Mouse (Mus musculus) lung, postnatal 0 days (tissue): Measurements from ENCODE around the gene Ggt5. TPM values are rescaled to one million over a fixed set of nuclear protein-coding genes. Genes with fewer than 3 reads are reported as not detected.

Source experiments
- ATAC-seq: fragments of 200-750 bp; cut with Nextera tagmentation; 2 replicates; pipeline ENCODE4 v1.8.0; 2017; ENCODE audit warnings: moderate library complexity
- DNase-seq: peaks from one replicate; pipeline ENCODE4 v3.0.0-alpha.2; 2016; ENCODE audit warnings: low spot score
- H3K27ac ChIP-seq: fragments of 300-500 bp; sonication (generic); 2 replicates; pipeline ENCODE4 v1.5.1; 2014; ENCODE audit warnings: antibody characterized with exemption, mild to moderate bottlenecking, low read length, mixed read lengths
- H3K27me3 ChIP-seq: fragments of 300-500 bp; sonication (generic); replicated peaks from 2 replicates; pipeline ENCODE4 v1.6.1; 2014; ENCODE audit warnings: low read length, mixed read lengths; ENCODE audit not compliant: insufficient read depth
- H3K36me3 ChIP-seq: fragments of 300-500 bp; sonication (generic); 2 replicates; pipeline ENCODE4 v1.6.1; 2014; ENCODE audit warnings: low read length, mixed read lengths; ENCODE audit not compliant: insufficient read depth
- H3K4me1 ChIP-seq: fragments of 300-500 bp; sonication (generic); 2 replicates; pipeline ENCODE4 v1.6.1; 2014; ENCODE audit warnings: antibody characterized with exemption, low read depth, low read length, mixed read lengths; ENCODE audit not compliant: insufficient read depth
- H3K4me2 ChIP-seq: fragments of 300-500 bp; sonication (generic); replicated peaks from 2 replicates; pipeline ENCODE4 v1.6.1; 2014; ENCODE audit warnings: low read depth, mild to moderate bottlenecking, low read length, moderate library complexity, mixed read lengths
- H3K4me3 ChIP-seq: fragments of 300-500 bp; sonication (generic); 2 replicates; pipeline ENCODE4 v1.5.1; 2014; ENCODE audit warnings: low read depth, low read length
- H3K9ac ChIP-seq: fragments of 300-500 bp; sonication (generic); replicated peaks from 2 replicates; pipeline ENCODE4 v1.6.1; 2014; ENCODE audit warnings: low read depth, mild to moderate bottlenecking
- H3K9me3 ChIP-seq: fragments of 300-500 bp; sonication (generic); 2 replicates; pipeline ENCODE4 v1.6.1; 2016; ENCODE audit warnings: low read length, mixed read lengths
- CTCF ChIP-seq: IDR thresholded peaks from 2 replicates; pipeline ENCODE4 v1.5.1; 2016; ENCODE audit warnings: antibody characterized with exemption, mild to moderate bottlenecking
- EP300 ChIP-seq: IDR thresholded peaks from 2 replicates; pipeline ENCODE4 v1.6.1; 2016; ENCODE audit warnings: antibody characterized with exemption, mild to moderate bottlenecking, control low read depth
- WGBS: fragments of 180-500 bp; shearing (Covaris S2); extraction: QIAGEN DNeasy Blood & Tissue Kit; methylation state at CpG from one replicate; pipeline ENCODE4 v1.1.7; 2014; 5-methylcytosine and 5-hydroxymethylcytosine counted together
- polyA plus RNA-seq: library from polyadenylated mRNA; unstranded; fragments of >200 nt; fragmentation: Nextera tagmentation; extraction: Ambion mirVana; gene quantifications from 2 replicates; pipeline ENCODE4 v1.2.1, GENCODE M21; 2015

Gene Ggt5
- polyA plus RNA-seq, 1 experiment from 2014 or later, result 3.4 TPM

DNA sequence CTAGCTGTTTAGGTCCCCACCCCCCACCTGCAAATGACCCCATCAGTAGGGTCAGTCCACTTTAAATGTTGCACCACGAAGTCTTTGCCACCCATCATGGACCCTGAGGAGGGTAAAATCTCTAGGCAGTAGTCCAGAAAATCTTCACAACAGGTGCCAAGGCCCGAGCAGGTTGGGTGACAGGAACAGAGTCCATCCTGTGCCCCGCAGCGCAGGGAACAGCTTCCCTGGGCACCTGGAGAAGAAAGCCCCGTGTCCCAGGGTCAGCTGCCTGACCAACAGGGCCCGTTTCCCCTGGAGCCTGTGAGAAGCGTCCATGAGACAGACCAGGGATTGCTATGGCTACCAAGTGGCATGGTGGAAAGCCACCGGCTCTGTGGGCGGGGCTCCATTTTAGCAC, 53.3 kb downstream of the Ggt5 start:
- TF ChIP-seq EP300 (no peak), CTCF (no peak)
- H3K4me3 ChIP-seq, result no peak overlapping the region
- peaks cover 9% of the 10 kb centered on the region; the same call in 1 of the 2 replicates for H3K4me1 ChIP-seq
- H3K27me3 ChIP-seq, result no peaks in the 10 kb centered on the region
- H3K9ac ChIP-seq, result no peak overlapping the region
- H3K36me3 ChIP-seq, result no peaks in the 10 kb centered on the region
- H3K9me3 ChIP-seq, result no peaks in the 10 kb centered on the region
- H3K27ac ChIP-seq, result no peak overlapping the region
- WGBS, result 70% methylated on average over 9 of the region's 9 CpGs
- DNase-seq (no peak), ATAC-seq (no peak)
- no peak overlapping the region for H3K4me2 ChIP-seq

DNA sequence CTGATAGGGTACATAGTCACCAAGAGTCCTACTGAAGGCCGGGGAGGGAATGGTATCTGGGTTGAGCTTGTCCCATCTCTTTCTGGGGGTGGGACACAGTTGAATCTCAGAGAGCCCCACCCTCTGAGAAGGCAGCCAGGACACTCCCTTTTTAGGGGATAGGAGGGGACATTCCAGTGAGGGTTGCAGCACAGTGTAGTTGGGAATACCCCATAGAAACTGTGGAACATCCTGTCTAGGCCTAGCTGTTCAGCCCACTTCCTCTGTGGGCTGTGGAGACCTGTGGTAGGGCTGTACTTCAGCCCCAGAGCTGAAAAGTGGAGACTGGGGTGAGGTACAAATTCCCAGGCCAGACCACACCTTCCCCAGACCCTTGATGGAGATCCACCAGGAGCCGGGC, 53.8 kb downstream of the Ggt5 start:
- no peak for DNase-seq
- Histone ChIP-seq H3K4me2 (no peak overlapping the region), H3K27ac (no peak overlapping the region)

DNA sequence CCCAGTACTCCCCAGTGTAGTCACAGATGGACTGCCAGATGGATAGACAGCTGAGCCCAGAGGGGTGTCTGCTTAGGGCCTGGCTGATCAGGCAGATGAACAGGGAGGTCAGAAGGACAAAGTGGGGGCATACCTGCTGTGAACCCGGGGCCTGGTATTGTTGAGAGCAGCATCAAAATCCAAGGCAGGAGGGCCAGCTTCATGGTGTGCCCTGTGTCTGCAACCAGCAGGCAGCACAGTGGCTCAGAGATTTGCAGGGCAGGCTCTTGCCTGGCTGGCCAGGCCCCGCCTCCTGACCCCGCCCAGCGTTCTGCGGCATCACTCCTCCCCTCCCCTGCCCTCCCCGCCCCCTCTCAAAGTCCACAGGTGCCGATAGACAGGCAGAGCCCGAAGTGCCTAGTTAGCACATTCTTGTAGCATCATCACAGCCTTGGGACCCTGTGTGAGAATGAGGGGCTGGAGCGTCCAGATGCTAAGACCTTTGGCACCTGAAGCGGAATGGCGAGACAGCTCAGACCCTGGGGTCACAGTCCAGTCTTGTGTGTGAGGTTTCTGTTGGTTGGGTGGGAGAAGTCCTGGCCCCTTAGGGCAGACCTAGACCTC, 54.7 kb downstream of the Ggt5 start, which contains the start of gene Susd2:
TSS of gene Susd2 (minus strand) at position 268 of the 603 bp plus-strand sequence.
- ATAC-seq (peak; percentile 50), DNase-seq (peak; percentile 77)
- Histone ChIP-seq H3K27ac (peak within 1 kb of the TSS; percentile 32; the same call in 1 of the 2 replicates), H3K4me2 (peak within 1 kb of the TSS; percentile 4; the same call in 1 of the 2 replicates), H3K4me3 (no peak within 1 kb of the TSS), H3K27me3 (no peaks in the 10 kb centered on the region), H3K9me3 (no peaks in the 10 kb centered on the region), H3K36me3 (no peaks in the 10 kb centered on the region), H3K4me1 (peaks cover 14% of the 10 kb centered on the region; the same call in 1 of the 2 replicates), H3K9ac (no peak within 1 kb of the TSS)
- TF ChIP-seq CTCF (no peak), EP300 (no peak)
- WGBS, result 7% methylated on average over 10 of the region's 11 CpGs

More for the DNA sequence above, 53.8 kb downstream of the Ggt5 start:
- Histone ChIP-seq H3K9ac (no peak overlapping the region), H3K4me1 (peaks cover 14% of the 10 kb centered on the region; the same call in 1 of the 2 replicates), H3K4me3 (no peak overlapping the region), H3K9me3 (no peaks in the 10 kb centered on the region), H3K36me3 (no peaks in the 10 kb centered on the region), H3K27me3 (no peaks in the 10 kb centered on the region)
- TF ChIP-seq EP300 (no peak), CTCF (no peak)
- 84% methylated on average over 2 of the region's 2 CpGs for WGBS
- no peak for ATAC-seq

DNA sequence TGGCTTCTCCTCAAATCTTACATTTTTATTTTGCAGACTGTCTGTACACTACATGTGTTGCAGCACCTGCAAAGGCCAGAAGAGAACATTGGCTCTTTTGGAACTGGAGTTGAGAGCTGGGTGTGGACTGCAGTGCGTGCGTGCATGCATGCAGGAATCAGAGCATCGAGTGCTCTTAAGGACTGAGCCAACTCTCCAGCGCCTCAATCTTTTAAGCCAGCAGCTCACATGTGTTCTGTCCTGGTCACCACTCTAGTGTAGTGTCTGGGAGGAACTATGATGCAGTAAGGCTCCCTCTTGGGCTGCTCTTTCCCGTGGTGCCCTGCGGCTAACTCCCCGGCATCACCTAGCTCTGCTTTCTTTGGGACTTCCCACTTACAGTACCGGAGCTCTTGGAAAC, 56.5 kb downstream of the Ggt5 start:
- H3K9me3 ChIP-seq, result no peaks in the 10 kb centered on the region
- TF ChIP-seq CTCF (no peak), EP300 (0 out of 2 replicates have a peak, but pooled peaks have one; percentile 17)
- H3K36me3 ChIP-seq, result no peaks in the 10 kb centered on the region
- peaks cover 14% of the 10 kb centered on the region; the same call in 1 of the 2 replicates for H3K4me1 ChIP-seq
- no peak overlapping the region for H3K4me2 ChIP-seq
- peak; percentile 58 for ATAC-seq
- H3K4me3 ChIP-seq, result no peak overlapping the region
- no peak overlapping the region for H3K9ac ChIP-seq
- no peaks in the 10 kb centered on the region for H3K27me3 ChIP-seq
- 53% methylated on average over 8 of the region's 8 CpGs for WGBS
- peak overlapping the region; percentile 66 for H3K27ac ChIP-seq
- DNase-seq, result peak; percentile 57

DNA sequence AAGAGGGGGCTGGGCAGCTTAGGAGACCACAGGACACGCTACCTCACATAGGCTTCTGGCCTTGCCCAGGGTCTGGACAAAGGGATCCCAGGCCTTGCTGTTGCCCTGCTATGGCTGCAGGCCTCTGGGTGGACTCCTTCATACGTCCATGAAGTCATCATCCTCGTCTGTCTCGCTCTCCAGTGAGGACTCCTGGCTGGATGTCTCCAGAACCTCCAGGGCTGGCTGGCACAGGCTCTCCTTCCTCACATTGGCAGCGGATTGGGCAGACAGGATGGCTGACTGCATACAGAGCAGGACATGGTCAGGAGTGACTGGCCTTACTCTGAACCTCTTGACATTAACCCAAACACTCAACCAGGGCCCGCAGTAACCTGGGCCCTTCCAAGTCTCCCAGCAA, 57.3 kb downstream of the Ggt5 start:
- peak overlapping the region; percentile 66 for H3K27ac ChIP-seq
- no peaks in the 10 kb centered on the region for H3K9me3 ChIP-seq
- no peak overlapping the region for H3K4me2 ChIP-seq
- no peak for TF ChIP-seq CTCF
- TF ChIP-seq EP300, result no peak
- peaks cover 14% of the 10 kb centered on the region; the same call in 1 of the 2 replicates for H3K4me1 ChIP-seq
- no peak overlapping the region for H3K9ac ChIP-seq
- DNase-seq (no peak), ATAC-seq (no peak)
- 84% methylated on average over 6 of the region's 6 CpGs for WGBS
- H3K4me3 ChIP-seq, result no peak overlapping the region
- H3K36me3 ChIP-seq, result peaks cover 4% of the 10 kb centered on the region; the same call in 1 of the 2 replicates
- H3K27me3 ChIP-seq, result no peaks in the 10 kb centered on the region

DNA sequence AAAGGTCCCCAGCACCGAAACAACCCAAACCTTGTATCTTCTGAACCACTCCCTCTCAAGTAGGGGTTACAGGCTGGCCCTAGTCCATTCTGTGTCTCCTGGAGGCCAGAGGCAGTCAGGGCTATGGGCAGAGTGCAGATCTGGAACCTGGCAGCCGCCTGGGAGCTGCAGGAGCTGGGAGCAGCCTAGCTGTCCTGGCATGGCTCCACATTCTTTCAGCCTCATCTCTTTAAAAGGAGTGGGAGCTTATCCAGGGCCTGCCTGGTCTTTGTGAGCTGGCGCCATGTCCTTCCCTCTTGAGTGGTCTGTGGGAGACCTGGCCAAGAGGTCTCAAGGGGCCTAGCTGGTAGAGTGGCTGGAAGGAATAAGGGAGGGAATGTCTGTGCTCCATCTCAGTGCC, 58.2 kb downstream of the Ggt5 start:
- ATAC-seq (peak; percentile 74), DNase-seq (peak; percentile 79)
- Histone ChIP-seq H3K4me1 (peaks cover 14% of the 10 kb centered on the region; the same call in 1 of the 2 replicates), H3K27ac (peak overlapping the region; percentile 66; the same call in 1 of the 2 replicates), H3K9ac (no peak overlapping the region), H3K9me3 (no peaks in the 10 kb centered on the region), H3K4me2 (no peak overlapping the region), H3K4me3 (no peak overlapping the region), H3K27me3 (no peaks in the 10 kb centered on the region), H3K36me3 (peaks cover 14% of the 10 kb centered on the region)
- WGBS, result 49% methylated on average over 3 of the region's 3 CpGs
- TF ChIP-seq CTCF (no peak), EP300 (peak; percentile 29; the same call in 1 of the 2 replicates)
